34 mouse cellular contexts compared by ENCODE assay signal in genomic region chr15:6445135-6445534, GRCm38 (mm10). TPM values are rescaled to one million over a fixed set of nuclear protein-coding genes. Genes with fewer than 3 reads are reported as not detected.
DNase-seq lines count a peak whose midpoint lies in the region; ATAC-seq and TF ChIP-seq lines count a peak whose summit lies in the region.
"Had no signal": no experiment of that assay in that cellular context is flagged by ENCODE, and none has a peak within 500 bp of the region (broad histone marks: within the 10 kb centered on the region; RNA-seq: fewer than 3 reads in every experiment).

Gene C9, plus strand, starts transcription at chr15:6445327.

- H3K4me2 ChIP-seq in liver, embryonic 15.5 days = 0 out of 2 replicates have a peak within 1 kb of the TSS, but pooled peaks have one; percentile 11
- H3K4me2 ChIP-seq in liver, embryonic 11.5 days = no peak within 1 kb of the TSS
- H3K4me2 ChIP-seq in intestine, embryonic 16.5 days (ENCODE audit: low read depth, low read length) = no peak within 1 kb of the TSS
- H3K4me2 ChIP-seq in liver, postnatal 0 days (ENCODE audit: low read depth, low read length) = no peak within 1 kb of the TSS
- H3K4me2 ChIP-seq: embryonic facial prominence, embryonic 12.5 days; embryonic facial prominence, embryonic 15.5 days; heart, embryonic 11.5 days; hindbrain, embryonic 13.5 days had no signal

- H3K27me3 ChIP-seq in liver, embryonic 15.5 days = no peaks in the 10 kb centered on the region
- H3K27me3 ChIP-seq in liver, embryonic 11.5 days (replicated peaks; ENCODE audit: control insufficient read depth, insufficient read depth, low read length) = no peaks in the 10 kb centered on the region
- H3K27me3 ChIP-seq in intestine, embryonic 16.5 days (replicated peaks; ENCODE audit: control insufficient read depth, insufficient read depth, low read length) = no peaks in the 10 kb centered on the region
- H3K27me3 ChIP-seq in liver, postnatal 0 days (ENCODE audit: insufficient read depth, low read length) = no peaks in the 10 kb centered on the region
- H3K27me3 ChIP-seq: embryonic facial prominence, embryonic 12.5 days; embryonic facial prominence, embryonic 15.5 days; hindbrain, embryonic 13.5 days had no signal

- WGBS in liver, embryonic 15.5 days (ENCODE audit: insufficient replicate concordance) = 53% methylated on average over 2 of the region's 2 CpGs
- WGBS in liver, embryonic 11.5 days = 49% methylated on average over 2 of the region's 2 CpGs
- WGBS in intestine, embryonic 16.5 days = 39% methylated on average over 2 of the region's 2 CpGs
- WGBS in liver, postnatal 0 days (ENCODE audit: insufficient replicate concordance) = 47% methylated on average over 2 of the region's 2 CpGs

- no peak for TF ChIP-seq EP300 in liver, postnatal 0 days (IDR thresholded peaks at IDR 0.05; ENCODE audit: low read depth)

- ATAC-seq in liver, embryonic 15.5 days (ENCODE audit: insufficient read depth) = no peak
- ATAC-seq in liver, embryonic 11.5 days (replicated peaks; ENCODE audit: low FRiP score) = no peak
- ATAC-seq in intestine, embryonic 16.5 days = peak; percentile 78
- peak; percentile 44; the same call in 1 of the 2 replicates for ATAC-seq in liver, postnatal 0 days
- no peak for ATAC-seq in inflammation-experienced regulatory T-cells, adult 6 months
- ATAC-seq: activated CD4-positive, CD25-positive, alpha-beta regulatory T cell, adult 4 months; forebrain, embryonic 14.5 days; forebrain, postnatal 0 days; hindbrain, embryonic 16.5 days had no signal

- no peak for DNase-seq in adrenal gland, postnatal 14 days
- DNase-seq in adrenal gland, adult 8-10 months = no peak
- DNase-seq in liver, embryonic 11.5 days (ENCODE audit: low spot score) = no peak
- DNase-seq in liver, postnatal 0 days = no peak
- DNase-seq in embryo, embryonic 10.5 days (ENCODE audit: low spot score) = no peak
- DNase-seq: adrenal gland, postnatal 10 days; cerebellum, adult 11-12 months; cerebellum, adult 8-10 months; cerebellum, postnatal 10 days; cerebellum, postnatal 36 days; forebrain, postnatal 0 days; gastrocnemius, adult 2 months; gastrocnemius, postnatal 14 days; heart, adult 11 months; heart, postnatal 36 days had no signal

- no peaks in the 10 kb centered on the region for H3K9me3 ChIP-seq in liver, embryonic 15.5 days (replicated peaks)
- no peaks in the 10 kb centered on the region for H3K9me3 ChIP-seq in liver, embryonic 11.5 days (ENCODE audit: control insufficient read depth, low read length)
- no peaks in the 10 kb centered on the region for H3K9me3 ChIP-seq in intestine, embryonic 16.5 days (ENCODE audit: control insufficient read depth, low read length)
- no peaks in the 10 kb centered on the region for H3K9me3 ChIP-seq in liver, postnatal 0 days (ENCODE audit: low read length)
- H3K9me3 ChIP-seq: embryonic facial prominence, embryonic 12.5 days; embryonic facial prominence, embryonic 15.5 days; hindbrain, embryonic 10.5 days; hindbrain, embryonic 13.5 days had no signal

- no peak within 1 kb of the TSS for H3K4me3 ChIP-seq in liver, embryonic 15.5 days (replicated peaks)
- no peak within 1 kb of the TSS for H3K4me3 ChIP-seq in liver, embryonic 11.5 days (ENCODE audit: low read depth, low read length)
- no peak within 1 kb of the TSS for H3K4me3 ChIP-seq in intestine, embryonic 16.5 days (ENCODE audit: low read length)
- H3K4me3 ChIP-seq in liver, postnatal 0 days (ENCODE audit: low read depth, low read length) = no peak within 1 kb of the TSS
- H3K4me3 ChIP-seq: embryonic facial prominence, embryonic 12.5 days; embryonic facial prominence, embryonic 15.5 days; gastrocnemius, adult 2 months; hindbrain, embryonic 10.5 days; hindbrain, embryonic 13.5 days had no signal

- TF ChIP-seq CTCF in liver, postnatal 0 days (IDR thresholded peaks at IDR 0.05; ENCODE audit: low read depth) = no peak

- H3K36me3 ChIP-seq in liver, embryonic 15.5 days (replicated peaks) = no peaks in the 10 kb centered on the region
- H3K36me3 ChIP-seq in liver, embryonic 11.5 days (ENCODE audit: control insufficient read depth, insufficient read depth, low read length) = no peaks in the 10 kb centered on the region
- no peaks in the 10 kb centered on the region for H3K36me3 ChIP-seq in intestine, embryonic 16.5 days (ENCODE audit: control insufficient read depth, insufficient read depth, low read length)
- no peaks in the 10 kb centered on the region for H3K36me3 ChIP-seq in liver, postnatal 0 days (replicated peaks; ENCODE audit: insufficient read depth, low read length)
- H3K36me3 ChIP-seq: embryonic facial prominence, embryonic 12.5 days; embryonic facial prominence, embryonic 15.5 days; hindbrain, embryonic 10.5 days; hindbrain, embryonic 13.5 days had no signal

- H3K4me1 ChIP-seq in liver, embryonic 15.5 days (replicated peaks) = no peaks in the 10 kb centered on the region
- no peaks in the 10 kb centered on the region for H3K4me1 ChIP-seq in liver, embryonic 11.5 days (replicated peaks; ENCODE audit: control insufficient read depth, insufficient read depth, low read length)
- H3K4me1 ChIP-seq in intestine, embryonic 16.5 days (ENCODE audit: control insufficient read depth, insufficient read depth, low read length) = peaks cover 15% of the 10 kb centered on the region
- H3K4me1 ChIP-seq in liver, postnatal 0 days (ENCODE audit: insufficient read depth) = peaks cover 2% of the 10 kb centered on the region

- no peak within 1 kb of the TSS for H3K9ac ChIP-seq in liver, embryonic 15.5 days
- no peak within 1 kb of the TSS for H3K9ac ChIP-seq in liver, embryonic 11.5 days (ENCODE audit: low read depth, low read length)
- no peak within 1 kb of the TSS for H3K9ac ChIP-seq in intestine, embryonic 16.5 days (ENCODE audit: low read depth, low read length)
- no peak within 1 kb of the TSS for H3K9ac ChIP-seq in liver, postnatal 0 days (replicated peaks)
- H3K9ac ChIP-seq: embryonic facial prominence, embryonic 12.5 days; embryonic facial prominence, embryonic 15.5 days; forebrain, postnatal 0 days; hindbrain, embryonic 13.5 days had no signal

- H3K27ac ChIP-seq in liver, embryonic 15.5 days (replicated peaks) = no peak within 1 kb of the TSS
- H3K27ac ChIP-seq in liver, embryonic 11.5 days (ENCODE audit: low read depth, low read length) = no peak within 1 kb of the TSS
- H3K27ac ChIP-seq in intestine, embryonic 16.5 days (ENCODE audit: low read length) = no peak within 1 kb of the TSS; the same call in 1 of the 2 replicates
- H3K27ac ChIP-seq in liver, postnatal 0 days (ENCODE audit: low read depth) = no peak within 1 kb of the TSS
- H3K27ac ChIP-seq: embryonic facial prominence, embryonic 12.5 days; embryonic facial prominence, embryonic 15.5 days; gastrocnemius, adult 2 months; hindbrain, embryonic 10.5 days; hindbrain, embryonic 13.5 days had no signal

RNA-seq across cellular contexts. Expression of gene C9, which starts in this region (rescaled TPM):
- 0.90 and 12.9 TPM in 2 replicates for total RNA-seq in adrenal gland, postnatal 14 days (2021)
- under 1 TPM in 1 of 4 experiments, not detected in 3; 0.46 TPM for total RNA-seq in adrenal gland, adult 8-10 months (2022)
- 6.2 and 7.7 TPM in 2 replicates for polyA plus RNA-seq in liver, embryonic 15.5 days (2015; fragmentation: Nextera tagmentation; extraction: Ambion mirVana)
- 0.15 TPM in 1 of 2 replicates, not detected in the other for polyA plus RNA-seq in liver, embryonic 11.5 days (2014; fragmentation: Nextera tagmentation; extraction: Ambion mirVana)
- polyA plus RNA-seq in intestine, embryonic 16.5 days (2015; fragmentation: Nextera tagmentation; extraction: Ambion mirVana) = 4.2 and 5.1 TPM in 2 replicates
- 0.95 and 1.9 TPM in 2 replicates for polyA plus RNA-seq in liver, postnatal 0 days (2015; fragmentation: Nextera tagmentation; extraction: Ambion mirVana)
- polyA plus RNA-seq in inflammation-experienced regulatory T-cells, adult 6 months (2017; shearing (Covaris generic)) = not detected
- total RNA-seq: ES-E14; forebrain, postnatal 0 days; gastrocnemius, adult 2 months; gastrocnemius, postnatal 14 days; gastrocnemius, postnatal 4 days; heart, adult 8-10 months; heart, postnatal 36 days had no signal
- polyA plus RNA-seq: activated CD4-positive, CD25-positive, alpha-beta regulatory T cell, adult 4 months; brain, embryonic 14.5 days; embryonic facial prominence, embryonic 15.5 days; forebrain, embryonic 11.5 days; forebrain, embryonic 14.5 days; forebrain, postnatal 0 days; frontal cortex, adult 2 months; heart, embryonic 11.5 days; heart, embryonic 14.5 days; heart, postnatal 0 days; hindbrain, embryonic 10.5 days; hindbrain, embryonic 13.5 days; hindbrain, embryonic 16.5 days had no signal

Comparison
In these comparisons a context has a peak if more than half of its experiments do, and no peak if none do; other contexts are left out.
1. ATAC-seq: peak in intestine, embryonic 16.5 days (single experiment) and liver, postnatal 0 days (single experiment); none in liver, embryonic 15.5 days (single experiment), liver, embryonic 11.5 days (single experiment) and inflammation-experienced regulatory T-cells, adult 6 months (single experiment).